Mouse (Mus musculus): Measurements from ENCODE around the gene Ndufaf3. TPM values are rescaled to one million over a fixed set of nuclear protein-coding genes. Genes with fewer than 3 reads are reported as not detected.
A peak's percentile ranks its signal among the peaks of the same experiment; 100 is the strongest.

Gene Ndufaf3
- polyA plus RNA-seq, 1 experiment from 2014 or later = 66.3 TPM

DNA sequence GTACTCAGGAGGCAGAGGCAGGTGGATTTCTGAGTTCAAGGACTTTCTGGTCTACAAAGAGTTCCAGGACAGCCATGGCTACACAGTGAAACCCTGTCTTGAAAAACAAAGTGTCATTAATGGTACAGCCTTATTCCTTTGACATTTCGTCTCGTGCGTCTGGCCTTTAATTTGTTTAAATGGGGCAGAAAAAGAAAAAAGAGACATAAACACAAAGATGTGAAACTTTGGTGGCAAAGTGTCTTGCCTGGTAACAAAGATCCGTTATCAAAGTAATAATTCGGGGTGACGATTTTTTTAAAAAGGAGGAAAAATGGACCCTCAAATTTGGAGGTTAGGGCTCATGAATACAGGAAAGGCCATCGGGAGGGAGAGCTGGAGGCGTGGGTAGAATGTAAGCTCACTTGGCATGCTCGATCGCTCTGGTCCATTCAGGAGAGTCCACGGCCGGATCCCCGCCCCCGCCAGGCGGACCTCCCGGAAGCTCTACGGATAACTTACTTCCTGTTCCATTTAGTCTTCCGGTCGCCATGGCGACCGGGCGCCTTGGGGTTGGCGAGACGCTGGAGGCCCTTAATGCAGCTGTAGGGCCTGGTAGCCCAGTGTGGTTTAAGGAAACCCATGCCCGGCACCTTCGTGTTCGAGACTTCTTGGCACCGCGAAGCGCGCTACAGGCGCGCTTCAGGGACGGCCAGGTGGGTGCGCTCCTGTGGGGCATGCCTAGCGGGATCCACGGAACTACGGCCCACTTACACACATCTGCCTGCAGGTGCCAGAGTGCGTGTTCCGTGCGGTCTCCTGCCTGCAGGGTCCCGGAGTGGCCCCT is 2.4 kb upstream of the Ndufaf3 start, which contains the start of gene Dalrd3:
Gene Dalrd3, plus strand, starts transcription at position 506 of the 826 bp plus-strand sequence.
- Histone ChIP-seq H3K4me2 (replicated peaks; ENCODE audit: low read depth, low read length) (peak within 1 kb of the TSS; percentile 97), H3K4me1 (ENCODE audit: insufficient read depth, low read depth, low read length) (peaks cover 13% of the 10 kb centered on the region; the same call in 1 of the 2 replicates), H3K4me3 (ENCODE audit: low read depth, low read length) (peak within 1 kb of the TSS; percentile 66), H3K27me3 (replicated peaks; ENCODE audit: insufficient read depth, low read length) (no peaks in the 10 kb centered on the region), H3K9me3 (ENCODE audit: low read length) (no peaks in the 10 kb centered on the region), H3K9ac (replicated peaks; ENCODE audit: low read depth) (peak within 1 kb of the TSS; percentile 50), H3K27ac (ENCODE audit: low read length) (peak within 1 kb of the TSS; percentile 34; the same call in 1 of the 2 replicates), H3K36me3 (ENCODE audit: insufficient read depth, low read length) (peaks cover 11% of the 10 kb centered on the region)
- 6% methylated on average over 42 of the region's 42 CpGs for WGBS
- ATAC-seq = peak; percentile 58
- TF ChIP-seq EP300 (IDR thresholded peaks at IDR 0.05) (peak; percentile 17; the same call in 1 of the 2 replicates), CTCF (IDR thresholded peaks at IDR 0.05) (no peak)
- peak; percentile 97 for DNase-seq (ENCODE audit: low spot score)

DNA sequence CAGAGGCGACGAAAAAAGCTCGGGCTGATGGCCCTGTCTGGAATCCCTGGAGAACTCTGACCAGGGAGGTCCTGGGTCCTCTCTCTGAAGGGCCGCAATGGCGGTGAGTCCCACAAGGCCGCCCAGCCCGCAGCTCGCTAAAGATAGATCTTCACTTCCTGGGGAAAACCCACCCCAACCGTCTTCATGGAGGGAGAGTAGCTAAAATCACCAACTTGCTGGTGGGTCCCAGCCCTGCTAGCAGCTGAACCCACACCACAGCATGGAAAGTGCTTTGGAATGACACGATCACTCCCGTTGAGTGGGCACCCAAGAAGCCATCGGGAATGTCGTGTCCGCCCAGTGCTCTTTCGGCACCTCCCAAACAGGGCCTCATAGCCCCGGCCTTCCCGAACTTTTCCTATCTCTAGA is 1.3 kb upstream of the Ndufaf3 start:
- H3K4me3 ChIP-seq (ENCODE audit: low read depth, low read length) = peak overlapping the region; percentile 74; the same call in 1 of the 2 replicates
- no peak for TF ChIP-seq EP300 (IDR thresholded peaks at IDR 0.05)
- no peak for TF ChIP-seq CTCF (IDR thresholded peaks at IDR 0.05)
- H3K27ac ChIP-seq (ENCODE audit: low read length) = peak overlapping the region; percentile 97; the same call in 1 of the 2 replicates
- H3K36me3 ChIP-seq (ENCODE audit: insufficient read depth, low read length) = peaks cover 15% of the 10 kb centered on the region
- DNase-seq (ENCODE audit: low spot score) (peak; percentile 4), ATAC-seq (no peak)
- 69% methylated on average over 17 of the region's 17 CpGs for WGBS
- no peaks in the 10 kb centered on the region for H3K9me3 ChIP-seq (ENCODE audit: low read length)
- peak overlapping the region; percentile 97 for H3K4me2 ChIP-seq (replicated peaks; ENCODE audit: low read depth, low read length)
- H3K4me1 ChIP-seq (ENCODE audit: insufficient read depth, low read depth, low read length) = peaks cover 13% of the 10 kb centered on the region; the same call in 1 of the 2 replicates
- H3K27me3 ChIP-seq (replicated peaks; ENCODE audit: insufficient read depth, low read length) = no peaks in the 10 kb centered on the region
- no peak overlapping the region for H3K9ac ChIP-seq (replicated peaks; ENCODE audit: low read depth)

DNA sequence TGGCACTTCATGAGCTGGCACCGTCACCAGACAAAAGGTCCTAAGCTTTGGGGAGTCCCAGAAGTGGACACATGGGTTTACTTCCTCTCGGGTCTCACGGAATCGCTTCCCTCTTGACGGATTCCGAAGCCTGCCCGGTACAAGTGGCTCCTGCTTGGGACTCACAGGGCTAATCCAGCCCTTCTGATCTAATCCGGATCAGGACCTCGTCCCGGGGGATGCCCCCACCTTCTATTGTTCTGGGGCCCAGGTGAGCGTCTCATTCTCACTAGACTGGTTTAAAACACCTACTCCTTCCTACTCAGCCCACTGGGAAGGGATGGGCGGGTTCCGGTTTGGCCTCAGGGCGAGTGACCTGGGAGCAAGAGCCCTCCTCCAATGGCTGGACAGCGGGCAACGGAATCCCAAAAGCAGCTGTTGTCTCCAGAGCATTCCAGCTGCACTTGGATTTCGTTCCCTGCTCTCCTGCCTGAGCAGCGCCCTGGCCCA is 741 bp upstream of the Ndufaf3 start:
- Histone ChIP-seq H3K4me2 (replicated peaks; ENCODE audit: low read depth, low read length) (peak overlapping the region; percentile 97), H3K27ac (ENCODE audit: low read length) (peak overlapping the region; percentile 97), H3K36me3 (ENCODE audit: insufficient read depth, low read length) (peaks cover 15% of the 10 kb centered on the region), H3K9ac (replicated peaks; ENCODE audit: low read depth) (peak overlapping the region; percentile 73), H3K9me3 (ENCODE audit: low read length) (no peaks in the 10 kb centered on the region), H3K27me3 (replicated peaks; ENCODE audit: insufficient read depth, low read length) (no peaks in the 10 kb centered on the region), H3K4me1 (ENCODE audit: insufficient read depth, low read depth, low read length) (peaks cover 13% of the 10 kb centered on the region; the same call in 1 of the 2 replicates), H3K4me3 (ENCODE audit: low read depth, low read length) (peak overlapping the region; percentile 74)
- ATAC-seq (no peak), DNase-seq (ENCODE audit: low spot score) (peak; percentile 51)
- WGBS = 11% methylated on average over 18 of the region's 18 CpGs
- TF ChIP-seq EP300 (IDR thresholded peaks at IDR 0.05) (no peak), CTCF (IDR thresholded peaks at IDR 0.05) (no peak)

DNA sequence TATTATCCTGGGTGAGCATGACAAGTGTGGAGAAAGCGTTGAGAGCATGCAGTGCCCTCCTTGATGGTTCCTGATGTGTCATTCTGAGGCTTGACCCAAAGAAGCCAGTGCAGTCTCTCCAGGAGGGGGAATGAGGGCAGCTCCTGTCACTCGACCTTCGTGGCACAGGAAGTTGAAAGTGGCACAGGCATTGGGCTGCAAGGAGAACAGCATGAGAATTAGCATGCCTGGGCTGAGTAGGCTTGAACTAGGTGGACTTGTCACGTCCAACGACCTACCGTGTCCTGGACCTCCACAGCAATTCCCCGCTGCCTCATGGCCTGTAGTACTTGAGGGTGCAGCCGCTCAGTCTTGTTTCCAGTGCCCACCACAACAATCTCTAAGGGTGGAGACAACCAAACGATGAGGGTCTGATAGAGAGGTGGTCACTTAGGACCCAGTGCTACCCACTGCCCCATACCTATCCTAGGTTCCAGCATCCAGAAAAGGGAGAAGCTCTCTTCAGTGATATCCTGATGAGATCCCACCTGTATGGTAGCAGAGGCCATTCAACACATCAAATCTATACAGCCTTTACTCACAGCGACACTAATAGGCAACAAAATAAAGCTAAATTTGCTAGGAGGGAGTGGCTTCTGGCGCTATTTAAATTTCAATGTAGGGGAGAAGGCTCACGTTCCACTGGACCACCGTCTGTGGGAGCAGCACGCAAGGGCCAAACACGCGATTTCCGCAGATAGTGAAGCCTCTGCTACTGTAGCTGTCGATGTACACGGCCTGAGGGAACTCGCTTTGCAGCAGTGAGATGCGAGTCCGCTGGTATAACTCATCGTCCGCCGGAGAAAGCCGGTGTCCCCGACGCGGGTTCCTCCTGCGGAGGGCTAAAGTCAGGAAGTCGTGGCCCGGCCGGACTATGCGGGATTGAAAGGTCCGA is 1.1 kb downstream of the Ndufaf3 start:
- peak overlapping the region; percentile 74 for H3K4me3 ChIP-seq (ENCODE audit: low read depth, low read length)
- peak overlapping the region; percentile 73 for H3K9ac ChIP-seq (replicated peaks; ENCODE audit: low read depth)
- no peak for ATAC-seq
- peak; percentile 19 for DNase-seq (ENCODE audit: low spot score)
- H3K36me3 ChIP-seq (ENCODE audit: insufficient read depth, low read length) = peaks cover 5% of the 10 kb centered on the region; the same call in 1 of the 2 replicates
- TF ChIP-seq EP300 (IDR thresholded peaks at IDR 0.05) (no peak), CTCF (IDR thresholded peaks at IDR 0.05) (no peak)
- H3K27ac ChIP-seq (ENCODE audit: low read length) = peak overlapping the region; percentile 97
- H3K27me3 ChIP-seq (replicated peaks; ENCODE audit: insufficient read depth, low read length) = no peaks in the 10 kb centered on the region
- no peaks in the 10 kb centered on the region for H3K9me3 ChIP-seq (ENCODE audit: low read length)
- peaks cover 13% of the 10 kb centered on the region; the same call in 1 of the 2 replicates for H3K4me1 ChIP-seq (ENCODE audit: insufficient read depth, low read depth, low read length)
- H3K4me2 ChIP-seq (replicated peaks; ENCODE audit: low read depth, low read length) = peak overlapping the region; percentile 97
- 11% methylated on average over 35 of the region's 35 CpGs for WGBS

DNA sequence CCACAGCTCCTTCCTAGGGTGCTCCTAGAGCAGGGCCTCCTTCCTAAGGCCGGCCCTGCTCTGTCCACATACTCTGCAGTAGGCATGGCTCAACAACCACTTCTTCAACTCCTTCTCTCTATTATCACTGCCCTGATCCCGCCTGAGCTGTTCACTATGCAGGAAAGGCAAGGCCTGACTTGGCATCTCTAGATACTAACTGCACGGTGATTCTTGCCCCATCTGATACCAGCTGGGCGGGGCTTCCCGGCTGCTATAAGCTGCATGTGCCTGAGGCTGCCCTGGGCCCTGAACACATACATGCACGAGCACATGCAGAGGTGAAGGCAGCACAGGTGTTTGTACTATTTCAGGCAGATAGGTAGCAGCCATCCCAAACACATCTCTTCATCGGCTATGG is 3.1 kb downstream of the Ndufaf3 start:
- no peaks in the 10 kb centered on the region for H3K27me3 ChIP-seq (replicated peaks; ENCODE audit: insufficient read depth, low read length)
- 73% methylated on average over 7 of the region's 7 CpGs for WGBS
- H3K9me3 ChIP-seq (ENCODE audit: low read length) = no peaks in the 10 kb centered on the region
- H3K36me3 ChIP-seq (ENCODE audit: insufficient read depth, low read length) = peaks cover 6% of the 10 kb centered on the region; the same call in 1 of the 2 replicates
- H3K4me3 ChIP-seq (ENCODE audit: low read depth, low read length) = no peak overlapping the region
- DNase-seq (ENCODE audit: low spot score) (no peak), ATAC-seq (no peak)
- H3K27ac ChIP-seq (ENCODE audit: low read length) = no peak overlapping the region
- no peak overlapping the region for H3K9ac ChIP-seq (replicated peaks; ENCODE audit: low read depth)
- no peak overlapping the region for H3K4me2 ChIP-seq (replicated peaks; ENCODE audit: low read depth, low read length)
- TF ChIP-seq CTCF (IDR thresholded peaks at IDR 0.05) = no peak
- H3K4me1 ChIP-seq (ENCODE audit: insufficient read depth, low read depth, low read length) = peaks cover 13% of the 10 kb centered on the region; the same call in 1 of the 2 replicates

All from lung, postnatal 0 days (tissue).